Mouse (Mus musculus): ENCODE measurements around the gene Gabrb3. TPM values are rescaled to one million over a fixed set of nuclear protein-coding genes. Genes with fewer than 3 reads are reported as not detected.

Gabrb3 gene
- polyA plus RNA-seq, 1 experiment from 2014 or later = 2.6 TPM

- Histone ChIP-seq H3K27ac (no peak overlapping the region), H3K27me3 (replicated peaks) (no peaks in the 10 kb centered on the region), H3K36me3 (no peaks in the 10 kb centered on the region), H3K4me2 (replicated peaks) (no peak overlapping the region), H3K4me1 (replicated peaks) (no peaks in the 10 kb centered on the region), H3K9ac (no peak overlapping the region), H3K9me3 (no peaks in the 10 kb centered on the region), H3K4me3 (replicated peaks) (no peak overlapping the region)
- WGBS = 86% methylated on average over 2 of the region's 2 CpGs
- ATAC-seq = no peak
Measured at GRCm38 (mm10) chr7:57647345-57647744, 227.9 kb downstream of the Gabrb3 start.

GRCm38 (mm10) chr7:57648136-57648755, 228.8 kb downstream of the Gabrb3 start:
- 93% methylated on average over 4 of the region's 4 CpGs for WGBS
- Histone ChIP-seq H3K4me2 (replicated peaks) (no peak overlapping the region), H3K36me3 (no peaks in the 10 kb centered on the region), H3K4me1 (replicated peaks) (no peaks in the 10 kb centered on the region), H3K27ac (no peak overlapping the region), H3K9ac (no peak overlapping the region), H3K4me3 (replicated peaks) (no peak overlapping the region), H3K9me3 (no peaks in the 10 kb centered on the region), H3K27me3 (replicated peaks) (no peaks in the 10 kb centered on the region)
- ATAC-seq = no peak

- WGBS = 83% methylated on average over 6 of the region's 6 CpGs
- no peak overlapping the region for H3K9ac ChIP-seq
- H3K4me1 ChIP-seq (replicated peaks) = no peaks in the 10 kb centered on the region
- no peaks in the 10 kb centered on the region for H3K36me3 ChIP-seq
- no peak for ATAC-seq
- H3K9me3 ChIP-seq = no peaks in the 10 kb centered on the region
- H3K27ac ChIP-seq = no peak overlapping the region
- no peak overlapping the region for H3K4me3 ChIP-seq (replicated peaks)
- H3K27me3 ChIP-seq (replicated peaks) = no peaks in the 10 kb centered on the region
- no peak overlapping the region for H3K4me2 ChIP-seq (replicated peaks)
Measured at GRCm38 (mm10) chr7:57677352-57677751, 257.9 kb downstream of the Gabrb3 start.

GRCm38 (mm10) chr7:57689836-57690235, 270.3 kb downstream of the Gabrb3 start:
- Histone ChIP-seq H3K27me3 (replicated peaks) (no peaks in the 10 kb centered on the region), H3K9ac (no peak overlapping the region), H3K27ac (no peak overlapping the region), H3K4me1 (replicated peaks) (no peaks in the 10 kb centered on the region), H3K9me3 (no peaks in the 10 kb centered on the region), H3K36me3 (no peaks in the 10 kb centered on the region), H3K4me2 (replicated peaks) (no peak overlapping the region), H3K4me3 (replicated peaks) (no peak overlapping the region)
- 74% methylated on average over 4 of the region's 4 CpGs for WGBS
- ATAC-seq = no peak

GRCm38 (mm10) chr7:57700370-57700769, 280.9 kb downstream of the Gabrb3 start:
- H3K4me1 ChIP-seq (replicated peaks) = no peaks in the 10 kb centered on the region
- no peak overlapping the region for H3K9ac ChIP-seq
- no peaks in the 10 kb centered on the region for H3K9me3 ChIP-seq
- WGBS = 77% methylated on average over 7 of the region's 7 CpGs
- H3K4me2 ChIP-seq (replicated peaks) = no peak overlapping the region
- no peaks in the 10 kb centered on the region for H3K27me3 ChIP-seq (replicated peaks)
- H3K36me3 ChIP-seq = no peaks in the 10 kb centered on the region
- no peak for ATAC-seq
- no peak overlapping the region for H3K4me3 ChIP-seq (replicated peaks)
- H3K27ac ChIP-seq = no peak overlapping the region

GRCm38 (mm10) chr7:57701046-57701445, 281.6 kb downstream of the Gabrb3 start:
- Histone ChIP-seq H3K4me2 (replicated peaks) (no peak overlapping the region), H3K9ac (no peak overlapping the region), H3K4me3 (replicated peaks) (no peak overlapping the region), H3K9me3 (no peaks in the 10 kb centered on the region), H3K27me3 (replicated peaks) (no peaks in the 10 kb centered on the region), H3K36me3 (no peaks in the 10 kb centered on the region), H3K4me1 (replicated peaks) (no peaks in the 10 kb centered on the region), H3K27ac (no peak overlapping the region)
- ATAC-seq = no peak

- H3K27me3 ChIP-seq (replicated peaks) = no peaks in the 10 kb centered on the region
- no peaks in the 10 kb centered on the region for H3K4me1 ChIP-seq (replicated peaks)
- no peak overlapping the region for H3K4me2 ChIP-seq (replicated peaks)
- WGBS = 64% methylated on average over 1 of the region's 1 CpGs
- no peaks in the 10 kb centered on the region for H3K9me3 ChIP-seq
- H3K9ac ChIP-seq = no peak overlapping the region
- ATAC-seq = no peak
- no peak overlapping the region for H3K27ac ChIP-seq
- no peak overlapping the region for H3K4me3 ChIP-seq (replicated peaks)
- no peaks in the 10 kb centered on the region for H3K36me3 ChIP-seq
Measured at GRCm38 (mm10) chr7:57703580-57703979, 284.1 kb downstream of the Gabrb3 start.

- Histone ChIP-seq H3K27ac (no peak overlapping the region), H3K4me2 (replicated peaks) (no peak overlapping the region), H3K9me3 (no peaks in the 10 kb centered on the region), H3K9ac (no peak overlapping the region), H3K4me1 (replicated peaks) (no peaks in the 10 kb centered on the region), H3K27me3 (replicated peaks) (no peaks in the 10 kb centered on the region), H3K4me3 (replicated peaks) (no peak overlapping the region), H3K36me3 (no peaks in the 10 kb centered on the region)
- whole genome bisulfite sequencing = 84% methylated on average over 6 of the region's 6 CpGs
- no peak for ATAC-seq
Measured at GRCm38 (mm10) chr7:57706092-57706491, 286.6 kb downstream of the Gabrb3 start.

GRCm38 (mm10) chr7:57706976-57707740, 287.7 kb downstream of the Gabrb3 start:
- H3K27me3 ChIP-seq (replicated peaks) = no peaks in the 10 kb centered on the region
- H3K9ac ChIP-seq = no peak overlapping the region
- H3K4me3 ChIP-seq (replicated peaks) = no peak overlapping the region
- no peak for ATAC-seq
- no peaks in the 10 kb centered on the region for H3K36me3 ChIP-seq
- no peak overlapping the region for H3K4me2 ChIP-seq (replicated peaks)
- no peak overlapping the region for H3K27ac ChIP-seq
- H3K4me1 ChIP-seq (replicated peaks) = no peaks in the 10 kb centered on the region
- WGBS = 66% methylated on average over 7 of the region's 7 CpGs
- H3K9me3 ChIP-seq = no peaks in the 10 kb centered on the region

- Histone ChIP-seq H3K36me3 (no peaks in the 10 kb centered on the region), H3K4me2 (replicated peaks) (no peak overlapping the region), H3K4me3 (replicated peaks) (no peak overlapping the region), H3K9ac (no peak overlapping the region), H3K9me3 (no peaks in the 10 kb centered on the region), H3K4me1 (replicated peaks) (no peaks in the 10 kb centered on the region), H3K27me3 (replicated peaks) (no peaks in the 10 kb centered on the region), H3K27ac (no peak overlapping the region)
- no peak for ATAC-seq
Measured at GRCm38 (mm10) chr7:57711709-57712108, 292.2 kb downstream of the Gabrb3 start.

GRCm38 (mm10) chr7:57746836-57747235, 327.3 kb downstream of the Gabrb3 start:
- Histone ChIP-seq H3K9ac (no peak overlapping the region), H3K4me2 (replicated peaks) (no peak overlapping the region), H3K36me3 (no peaks in the 10 kb centered on the region), H3K27ac (no peak overlapping the region), H3K27me3 (replicated peaks) (no peaks in the 10 kb centered on the region), H3K9me3 (no peaks in the 10 kb centered on the region), H3K4me3 (replicated peaks) (no peak overlapping the region), H3K4me1 (replicated peaks) (no peaks in the 10 kb centered on the region)
- 80% methylated on average over 2 of the region's 2 CpGs for WGBS
- ATAC-seq = no peak

GRCm38 (mm10) chr7:57760466-57760865, 341.0 kb downstream of the Gabrb3 start:
- H3K9me3 ChIP-seq = no peaks in the 10 kb centered on the region
- no peak for ATAC-seq
- 89% methylated on average over 5 of the region's 5 CpGs for WGBS

GRCm38 (mm10) chr7:57778754-57779153, 359.3 kb downstream of the Gabrb3 start:
- no peak overlapping the region for H3K27ac ChIP-seq
- H3K4me2 ChIP-seq (replicated peaks) = no peak overlapping the region
- no peaks in the 10 kb centered on the region for H3K27me3 ChIP-seq (replicated peaks)
- WGBS = 67% methylated on average over 5 of the region's 5 CpGs
- no peak overlapping the region for H3K9ac ChIP-seq
- ATAC-seq = no peak
- no peaks in the 10 kb centered on the region for H3K9me3 ChIP-seq
- no peaks in the 10 kb centered on the region for H3K4me1 ChIP-seq (replicated peaks)
- no peak overlapping the region for H3K4me3 ChIP-seq (replicated peaks)
- no peaks in the 10 kb centered on the region for H3K36me3 ChIP-seq

More at GRCm38 (mm10) chr7:57760466-57760865, 341.0 kb downstream of the Gabrb3 start:
- Histone ChIP-seq H3K9ac (no peak overlapping the region), H3K4me2 (replicated peaks) (no peak overlapping the region), H3K27me3 (replicated peaks) (no peaks in the 10 kb centered on the region), H3K4me1 (replicated peaks) (no peaks in the 10 kb centered on the region), H3K4me3 (replicated peaks) (no peak overlapping the region), H3K36me3 (no peaks in the 10 kb centered on the region), H3K27ac (no peak overlapping the region)
